Mouse (Mus musculus): ENCODE measurements around the gene Timp3.
"Not testable (repeated sequence)": the region's sequence is repeated elsewhere in the genome, so short reads cannot be mapped to it uniquely, and the experiment has no call there.

Timp3 gene

DNA sequence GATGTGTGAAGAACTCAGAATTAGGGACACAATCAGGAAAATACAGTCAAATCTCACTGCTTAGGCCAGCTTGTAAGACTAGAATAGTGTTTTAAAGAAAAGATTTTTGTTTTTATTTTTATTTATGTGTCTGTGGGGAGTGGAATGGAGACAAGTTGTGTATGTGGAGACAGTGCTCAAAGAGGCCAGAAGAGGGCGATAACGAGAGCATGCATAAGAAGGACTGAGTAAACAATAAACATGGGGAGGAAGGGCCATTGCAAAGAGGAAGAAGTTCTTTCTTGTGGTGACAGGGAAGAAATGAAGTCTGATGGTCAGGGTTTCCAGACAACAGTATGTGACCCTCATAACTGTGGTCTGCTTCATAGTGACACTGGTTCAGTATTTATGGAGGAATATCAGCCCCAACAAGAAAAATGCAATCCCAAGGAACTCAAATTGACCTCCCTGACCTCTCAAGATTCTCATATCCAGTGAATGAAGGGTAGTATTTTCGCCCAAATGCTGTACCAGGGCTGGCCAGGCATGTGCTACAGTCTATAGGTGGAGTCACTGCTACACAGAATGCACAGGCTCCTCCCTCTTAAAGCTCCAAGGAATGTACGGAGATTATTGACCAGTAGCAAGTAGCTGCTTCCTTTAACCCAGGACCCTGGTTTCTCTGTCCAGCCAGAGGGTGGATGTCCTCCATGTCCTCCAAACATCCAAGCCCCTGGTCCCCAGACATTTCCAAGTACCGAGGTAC lies 56.8 kb downstream of the Timp3 start:
- DNase-seq: peak; percentile 68 to 81

DNA sequence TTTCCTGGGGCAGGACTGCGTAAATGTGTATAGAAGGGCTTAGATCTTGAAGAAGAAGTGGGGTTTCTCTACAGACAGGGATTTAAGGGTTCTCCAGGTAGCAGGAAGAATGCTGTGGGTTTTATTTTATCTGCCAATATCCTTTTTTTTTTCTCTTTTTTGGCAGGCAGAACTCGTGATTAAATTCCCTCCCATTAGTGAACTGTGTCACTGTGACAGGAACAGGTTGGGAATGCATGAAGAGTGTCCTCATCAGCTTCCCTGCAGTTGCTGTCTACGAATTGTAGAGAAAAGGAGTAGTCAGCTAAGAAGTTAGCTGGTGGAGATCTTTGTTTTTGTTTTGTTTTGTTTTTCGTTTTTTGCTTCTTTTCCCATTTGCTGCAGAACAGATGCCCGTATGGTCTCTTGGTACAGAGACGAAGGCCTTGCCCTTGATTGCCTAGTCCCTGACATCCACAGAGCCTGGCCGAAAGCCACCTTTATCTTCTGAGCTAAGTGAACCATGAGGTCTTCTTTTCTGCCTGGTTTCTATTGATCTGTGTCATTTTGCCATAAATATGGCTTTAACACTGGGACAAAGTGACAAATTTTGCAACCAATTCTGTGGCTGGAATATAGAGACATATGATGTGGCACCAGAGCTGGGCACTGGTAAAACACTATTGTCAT lies 58.3 kb downstream of the Timp3 start:
- DNase-seq: no peak

DNA sequence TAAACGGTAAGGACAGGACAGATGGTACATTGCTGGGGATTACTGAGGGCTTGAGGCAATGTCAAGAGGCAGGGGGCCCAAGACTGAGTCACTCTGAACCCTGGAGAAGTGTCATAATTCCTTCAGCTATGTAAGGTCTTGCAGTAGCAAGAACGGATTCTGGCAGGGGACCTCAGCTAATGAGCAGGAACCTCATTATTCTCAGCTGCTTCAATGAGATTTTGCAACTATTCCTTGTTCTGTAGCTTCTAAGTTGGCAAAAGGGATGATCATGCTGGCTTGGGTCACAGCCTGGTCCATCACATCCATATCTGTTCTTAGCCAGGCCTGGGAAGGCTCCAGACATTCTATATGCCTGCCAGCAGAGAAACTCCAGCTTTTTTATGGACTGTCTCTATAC lies 59.0 kb downstream of the Timp3 start:
- DNase-seq: no peak

- DNase-seq: peak in 1 of 2 experiments; percentile 8
Measured at GRCm38 (mm10) chr10:86359699-86360098, 59.5 kb downstream of the Timp3 start.

DNA sequence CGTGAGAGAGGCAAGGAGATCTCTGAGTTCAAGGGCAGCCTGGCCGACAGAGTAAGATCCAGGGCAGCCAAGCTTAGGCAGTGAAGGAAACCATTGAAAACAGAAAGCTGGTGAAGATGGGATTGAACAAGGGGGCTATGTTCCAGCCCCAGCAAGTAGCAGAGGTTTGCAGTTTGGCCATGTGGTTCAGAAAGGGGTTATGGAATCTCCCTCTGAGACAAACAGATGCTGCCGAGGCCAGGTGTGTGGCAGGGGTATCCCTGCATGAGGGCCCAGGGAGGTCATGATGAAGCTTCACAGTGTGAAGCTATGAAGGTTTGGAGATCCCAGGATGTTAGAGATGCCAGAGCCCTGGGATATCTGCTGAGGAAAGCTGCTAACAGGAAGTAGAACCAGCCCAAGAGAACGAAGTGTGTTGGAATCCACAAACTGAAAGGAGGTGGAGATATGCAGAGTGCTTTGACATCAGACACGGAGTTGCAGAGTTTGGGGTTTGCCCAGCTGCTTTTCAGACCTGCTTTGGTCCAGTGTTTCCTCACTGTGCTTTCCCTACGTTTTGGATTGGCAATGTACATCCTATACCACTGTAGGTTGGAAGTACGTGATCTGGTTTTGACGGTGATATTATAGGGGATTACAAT lies 63.6 kb downstream of the Timp3 start:
- DNase-seq: no peak

- DNase-seq: peak; percentile 61 to 71
Measured at GRCm38 (mm10) chr10:86365632-86366092, 65.5 kb downstream of the Timp3 start.

DNA sequence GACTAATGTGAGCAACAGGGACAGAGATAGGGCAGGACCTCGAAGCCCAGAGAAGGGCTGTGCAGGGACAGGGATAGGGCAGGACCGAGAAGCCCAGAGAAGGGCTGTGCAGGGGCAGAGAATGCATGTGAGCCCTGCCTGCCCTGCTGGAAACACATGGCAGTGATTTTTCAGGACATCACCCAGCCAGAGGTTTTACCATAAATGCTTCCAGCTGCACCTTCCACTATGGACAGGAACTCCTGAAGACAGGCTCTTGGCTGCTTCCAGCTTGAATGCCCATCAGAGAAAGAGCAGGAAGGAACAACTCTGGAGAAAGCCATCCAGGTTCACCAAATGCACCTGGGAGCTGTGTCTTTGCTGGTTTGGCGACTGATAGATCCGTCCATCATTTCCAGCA lies 67.2 kb downstream of the Timp3 start:
- DNase-seq: no peak

- DNase-seq: peak; percentile 71 to 86
Measured at GRCm38 (mm10) chr10:86368811-86369210, 68.6 kb downstream of the Timp3 start.

DNA sequence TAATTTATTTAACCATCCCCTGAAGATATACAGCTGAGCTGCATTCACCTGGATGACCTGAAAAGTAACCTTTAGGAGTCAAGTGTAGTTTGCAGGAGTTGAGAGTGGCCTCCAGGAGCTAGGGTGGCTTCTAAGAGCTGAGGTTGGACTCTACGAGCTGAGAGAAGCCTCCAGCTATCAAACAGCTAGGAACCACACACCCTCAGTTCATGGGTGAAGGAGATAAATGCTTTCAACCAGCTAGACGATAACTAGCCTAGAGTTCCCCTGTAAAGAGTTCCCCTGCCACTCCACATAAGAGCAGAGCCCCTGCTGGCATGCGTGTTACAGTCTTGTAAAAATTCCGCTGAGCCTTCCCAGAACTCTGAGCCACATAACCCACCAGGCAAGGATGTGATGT lies 69.2 kb downstream of the Timp3 start:
- no peak for DNase-seq

- DNase-seq: no peak
Measured at GRCm38 (mm10) chr10:86371561-86371960, 71.4 kb downstream of the Timp3 start.

- DNase-seq: no peak
Measured at GRCm38 (mm10) chr10:86374061-86374460, 73.9 kb downstream of the Timp3 start.

DNA sequence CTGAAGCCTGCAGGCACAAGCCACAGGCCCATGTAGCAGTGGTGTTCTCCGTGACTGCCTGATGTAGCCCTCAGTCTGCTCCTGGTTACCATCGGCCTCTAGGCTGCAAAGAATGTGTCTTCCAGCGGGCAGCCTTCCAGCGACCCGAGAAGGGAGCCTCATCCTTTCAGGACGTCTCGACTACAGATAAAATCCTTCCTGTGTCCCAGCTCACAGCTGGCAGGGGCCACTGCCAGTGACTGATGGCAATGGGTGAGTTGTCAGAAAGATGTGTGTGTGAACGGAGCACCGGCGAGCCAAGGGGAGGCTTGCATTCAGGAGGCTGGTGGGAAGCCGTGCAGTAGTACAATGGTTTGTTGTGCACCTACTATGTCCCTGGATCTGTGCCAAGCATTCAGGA lies 75.7 kb downstream of the Timp3 start:
- DNase-seq: peak; percentile 65 to 75

DNA sequence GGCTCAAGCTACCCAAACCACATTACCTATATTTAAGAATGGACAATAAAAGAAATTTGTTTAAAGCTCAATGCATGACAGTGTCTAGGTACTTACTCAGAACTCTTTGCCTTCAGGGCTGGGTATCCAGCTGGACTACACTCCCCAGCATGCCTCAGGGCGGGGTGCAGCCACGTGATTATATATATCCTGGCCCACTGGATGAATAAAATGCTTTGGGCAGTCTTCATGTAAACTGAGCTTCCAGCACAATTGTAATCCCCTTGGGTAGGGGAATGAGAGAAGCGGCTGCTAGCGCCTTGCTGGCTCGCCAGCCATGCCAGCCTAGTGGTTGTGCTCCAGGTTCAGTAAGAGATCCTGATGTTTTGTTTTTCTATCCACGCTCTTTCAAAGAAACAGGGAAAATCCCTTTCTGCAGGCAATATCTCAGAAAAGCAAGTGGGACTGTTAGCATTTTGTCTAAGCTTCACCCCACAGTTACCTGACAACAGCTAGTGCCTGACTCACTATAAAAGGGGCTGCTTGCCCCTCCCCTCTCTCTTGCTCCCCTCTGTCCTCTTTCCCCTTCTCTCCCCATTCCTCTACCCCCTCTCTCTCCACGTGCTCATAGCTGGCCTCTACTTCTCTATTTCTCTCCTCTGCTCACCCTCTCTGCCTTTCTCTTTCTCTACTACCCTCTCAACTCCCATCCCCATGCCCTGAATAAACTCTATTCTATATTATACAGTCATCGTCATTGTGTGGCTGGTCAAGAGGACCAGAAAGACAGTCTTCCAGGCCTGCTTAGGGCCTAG lies 76.4 kb downstream of the Timp3 start:
- no peak for DNase-seq

DNA sequence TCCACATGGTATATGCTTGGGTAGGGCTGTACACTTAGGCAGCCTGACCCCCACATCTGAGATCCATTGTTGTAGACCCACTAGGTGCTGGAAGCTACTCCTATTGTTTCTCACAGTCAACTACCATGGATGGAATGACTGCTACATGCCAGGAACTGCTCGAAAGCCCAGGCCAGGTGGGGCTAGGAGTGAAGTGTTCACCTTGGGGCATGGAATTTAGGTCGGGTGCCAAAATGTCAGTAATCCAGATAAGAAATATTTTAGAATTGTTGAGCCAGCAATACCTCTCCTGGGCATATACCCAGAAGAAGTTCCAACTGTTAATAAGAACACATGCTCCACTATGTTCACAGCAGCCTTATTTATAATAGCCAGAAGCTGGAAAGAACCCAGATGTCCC lies 78.6 kb downstream of the Timp3 start:
- not testable (repeated sequence) for DNase-seq

GRCm38 (mm10) chr10:86380626-86381025 lies 80.5 kb downstream of the Timp3 start:
- no peak for DNase-seq

GRCm38 (mm10) chr10:86381150-86381921 lies 81.2 kb downstream of the Timp3 start:
- no peak for DNase-seq

GRCm38 (mm10) chr10:86381922-86382260 lies 81.7 kb downstream of the Timp3 start:
- DNase-seq: no peak

DNA sequence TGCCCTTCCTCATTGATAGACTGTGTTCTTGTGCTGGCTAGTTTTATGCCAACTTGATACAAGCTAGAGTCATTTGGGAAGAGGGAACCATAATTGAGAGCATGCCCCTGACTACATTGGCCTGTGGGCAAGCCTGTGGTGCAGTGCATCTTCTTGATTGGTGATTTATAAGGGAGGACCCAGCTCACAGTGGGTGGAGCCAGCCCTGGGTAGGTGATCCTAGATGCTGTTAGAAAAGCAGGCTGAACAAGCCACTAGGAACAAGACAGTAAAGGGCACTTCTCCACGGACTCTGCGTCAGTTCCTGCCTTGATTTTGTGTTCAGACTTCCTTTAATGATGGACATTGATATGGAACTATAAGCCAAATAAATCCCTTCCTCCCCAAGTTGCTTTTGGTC lies 84.5 kb downstream of the Timp3 start:
- DNase-seq: no peak

DNA sequence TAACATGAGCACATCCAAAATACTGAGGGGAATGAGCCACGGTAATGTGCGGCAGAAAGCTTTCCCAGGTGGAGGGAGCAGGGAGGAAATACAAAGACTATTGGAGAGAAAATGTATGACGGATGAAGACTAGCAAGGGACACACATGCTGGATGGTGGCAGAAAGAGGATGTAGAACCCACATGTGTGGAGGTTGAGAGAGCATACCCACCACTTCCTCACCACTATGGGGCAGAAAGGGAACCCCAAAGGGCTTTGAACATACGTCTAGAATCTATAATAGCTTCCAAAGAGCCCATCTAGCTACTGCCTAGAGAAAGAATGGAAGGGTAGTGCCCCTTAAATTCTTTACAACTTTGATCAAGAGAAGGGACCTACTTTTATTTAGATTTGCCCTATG lies 85.5 kb downstream of the Timp3 start:
- DNase-seq: no peak

DNA sequence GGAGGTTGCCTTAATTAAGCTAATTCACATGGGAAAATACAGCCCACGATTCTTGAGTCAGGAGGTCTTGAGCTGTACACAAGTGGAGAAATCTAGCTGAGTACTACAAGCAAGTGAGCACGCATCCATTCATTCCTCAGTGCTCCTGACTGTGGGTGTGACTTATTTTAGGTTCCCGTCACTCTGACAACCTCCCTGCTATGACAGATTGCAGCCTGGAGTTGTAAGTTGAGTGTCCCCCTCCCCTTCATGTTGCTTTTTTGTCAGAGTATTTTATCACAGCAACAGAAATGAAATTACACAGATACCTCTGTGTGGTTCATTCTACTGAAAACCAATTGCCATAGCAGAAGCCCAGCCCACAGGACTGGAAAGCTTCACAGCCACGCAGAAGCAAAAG lies 86.1 kb downstream of the Timp3 start:
- DNase-seq: no peak

DNA sequence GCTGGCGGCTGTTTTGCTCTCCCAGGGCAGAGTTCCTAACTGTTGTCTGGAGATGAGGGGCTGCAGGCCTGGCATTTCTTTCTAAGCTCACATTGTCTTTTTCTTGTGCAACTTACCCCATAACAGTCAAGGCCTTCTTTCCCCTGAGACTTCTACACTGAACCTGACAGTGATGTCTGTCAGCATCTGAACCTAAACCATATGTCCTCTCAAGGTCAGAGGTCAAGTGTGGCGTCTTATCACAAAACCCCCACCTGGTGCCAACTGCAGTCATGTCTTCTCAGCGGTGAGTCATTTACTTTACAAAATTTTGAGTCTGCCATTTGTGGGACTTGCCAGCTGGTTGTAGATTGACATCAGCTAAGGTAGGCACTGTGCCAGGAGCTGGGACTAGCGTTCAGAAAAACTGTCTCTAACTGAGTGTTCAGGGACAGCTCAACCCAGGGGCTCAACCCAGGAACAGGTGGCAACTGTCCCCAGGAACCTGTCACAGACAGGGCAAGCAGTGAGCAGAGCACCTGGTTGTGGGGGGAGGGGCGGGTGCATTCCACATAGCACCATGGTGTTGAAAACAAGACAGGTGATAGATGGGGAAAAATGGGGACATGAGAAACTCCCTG lies 87.8 kb downstream of the Timp3 start:
- DNase-seq: peak; percentile 17 to 67

GRCm38 (mm10) chr10:86388803-86389202 lies 88.6 kb downstream of the Timp3 start:
- DNase-seq: no peak
